Mouse (Mus musculus) testis, adult 2 months (tissue): Measurements from ENCODE around the gene Aloxe3.

Source experiments
- CTCF ChIP-seq: fragments of 200-500 bp; IDR thresholded peaks from 2 replicates; pipeline ENCODE4 v1.5.1; 2012; ENCODE audit warnings: low read depth, mild to moderate bottlenecking, inconsistent platforms, low read length, moderate library complexity; ENCODE audit not compliant: control insufficient read depth, insufficient read depth, insufficient replicate concordance
- POLR2A ChIP-seq: fragments of 200-500 bp; IDR thresholded peaks from 2 replicates; pipeline ENCODE4 v1.6.1; 2012; ENCODE audit warnings: low read depth, mild to moderate bottlenecking, inconsistent platforms, low read length, moderate library complexity; ENCODE audit not compliant: control insufficient read depth

GRCm38 (mm10) chr11:69098039-69098761 is 27.5 kb upstream of the Aloxe3 start:
- no peak for TF ChIP-seq CTCF
- TF ChIP-seq POLR2A: no peak
